Mouse (Mus musculus) small intestine, adult 2 months (tissue): ENCODE measurements around the gene Csf1.

Experiments
- CTCF ChIP-seq: fragments of 200-500 bp; IDR thresholded peaks from 2 replicates; pipeline ENCODE4 v1.5.1; 2012; ENCODE audit warnings: low read depth, mild to moderate bottlenecking, control low read depth, inconsistent platforms, low read length, moderate library complexity, mixed read lengths; ENCODE audit not compliant: insufficient replicate concordance, insufficient read length; ENCODE audit errors: extremely low read depth
- POLR2A ChIP-seq: fragments of 200-500 bp; IDR thresholded peaks from 2 replicates; pipeline ENCODE4 v1.6.1; 2012; ENCODE audit warnings: low read depth, mild to moderate bottlenecking, control low read depth, inconsistent platforms, low read length, moderate library complexity

GRCm38 (mm10) chr3:107766804-107767203 lies 6.5 kb upstream of the Csf1 start:
- TF ChIP-seq CTCF (no peak), POLR2A (no peak)
